Mouse (Mus musculus) liver, postnatal 0 days (tissue): ENCODE measurements around the gene D930007J09Rik. TPM values are rescaled to one million over a fixed set of nuclear protein-coding genes. Genes with fewer than 3 reads are reported as not detected.

Experiments
- ATAC-seq: fragments of 200-750 bp; cut with Nextera tagmentation; 2 replicates; pipeline ENCODE4 v1.8.0; 2017; ENCODE audit warnings: mild to moderate bottlenecking, moderate library complexity
- DNase-seq: peaks from one replicate; pipeline ENCODE4 v3.0.0-alpha.2; 2016
- H3K27ac ChIP-seq: fragments of 300-500 bp; sonication (generic); 2 replicates; pipeline ENCODE4 v1.5.1; 2014; ENCODE audit warnings: antibody characterized with exemption, moderate library complexity, mild to moderate bottlenecking, low read depth
- H3K27me3 ChIP-seq: fragments of 300-500 bp; sonication (generic); 2 replicates; pipeline ENCODE4 v1.6.1; 2014; ENCODE audit warnings: low read length, control low read depth, mixed read lengths; ENCODE audit not compliant: insufficient read depth
- H3K36me3 ChIP-seq: fragments of 300-500 bp; sonication (generic); replicated peaks from 2 replicates; pipeline ENCODE4 v1.6.1; 2014; ENCODE audit warnings: mild to moderate bottlenecking, control low read depth, low read length, moderate library complexity, mixed read lengths; ENCODE audit not compliant: insufficient read depth
- H3K4me1 ChIP-seq: fragments of 300-500 bp; sonication (generic); 2 replicates; pipeline ENCODE4 v1.6.1; 2014; ENCODE audit warnings: antibody characterized with exemption, mild to moderate bottlenecking, control low read depth; ENCODE audit not compliant: insufficient read depth
- H3K4me2 ChIP-seq: fragments of 300-500 bp; sonication (generic); 2 replicates; pipeline ENCODE4 v1.6.1; 2014; ENCODE audit warnings: low read depth, mild to moderate bottlenecking, low read length, moderate library complexity, mixed read lengths
- H3K4me3 ChIP-seq: fragments of 300-500 bp; sonication (generic); 2 replicates; pipeline ENCODE4 v1.5.1; 2014; ENCODE audit warnings: low read depth, low read length
- H3K9ac ChIP-seq: fragments of 300-500 bp; sonication (generic); replicated peaks from 2 replicates; pipeline ENCODE4 v1.6.1; 2014; ENCODE audit warnings: mild to moderate bottlenecking, moderate library complexity
- H3K9me3 ChIP-seq: fragments of 300-500 bp; sonication (generic); 2 replicates; pipeline ENCODE4 v1.6.1; 2016; ENCODE audit warnings: mild to moderate bottlenecking, control low read depth, low read length, mixed read lengths
- CTCF ChIP-seq: sonication (generic); IDR thresholded peaks from 2 replicates; pipeline ENCODE4 v1.5.1; 2016; ENCODE audit warnings: antibody characterized with exemption, low read depth
- EP300 ChIP-seq: IDR thresholded peaks from 2 replicates; pipeline ENCODE4 v1.6.1; 2016; ENCODE audit warnings: antibody characterized with exemption, low read depth, mild to moderate bottlenecking
- WGBS: fragments of 180-500 bp; shearing (Covaris S2); extraction: QIAGEN DNeasy Blood & Tissue Kit; methylation state at CpG from one replicate; pipeline ENCODE4 v1.1.7; 2014; ENCODE audit not compliant: insufficient replicate concordance; 5-methylcytosine and 5-hydroxymethylcytosine counted together
- polyA plus RNA-seq: library from polyadenylated mRNA; unstranded; fragments of >200 nt; fragmentation: Nextera tagmentation; extraction: Ambion mirVana; gene quantifications from 2 replicates; pipeline ENCODE4 v1.2.1, GENCODE M21; 2015

Gene D930007J09Rik
- polyA plus RNA-seq, 1 experiment from 2014 or later, result not detected

DNA sequence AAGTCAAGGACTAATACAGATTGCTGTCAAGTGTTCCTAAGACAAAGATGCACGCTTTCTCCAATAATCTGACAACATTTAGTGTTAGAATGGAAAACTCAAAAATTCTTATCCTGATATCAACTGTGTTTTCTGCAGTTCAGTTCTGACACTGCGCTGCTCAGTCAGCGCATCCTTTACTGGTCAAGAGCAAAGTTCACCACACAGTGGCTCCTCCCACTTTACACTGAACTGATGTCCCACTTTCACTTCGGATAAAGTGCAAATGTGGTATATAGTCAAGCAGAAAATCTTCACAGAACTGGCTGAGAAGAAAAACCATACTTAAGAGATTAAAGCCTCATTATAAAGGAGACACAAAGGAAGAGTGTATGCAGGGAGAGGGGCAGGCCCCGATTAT is 7.5 kb downstream of the D930007J09Rik start:
- no peak overlapping the region for H3K4me3 ChIP-seq
- WGBS, result 71% methylated on average over 5 of the region's 5 CpGs
- H3K4me1 ChIP-seq, result no peaks in the 10 kb centered on the region
- H3K27me3 ChIP-seq, result no peaks in the 10 kb centered on the region
- TF ChIP-seq CTCF (no peak), EP300 (no peak)
- no peak overlapping the region for H3K4me2 ChIP-seq
- no peak overlapping the region for H3K9ac ChIP-seq
- no peaks in the 10 kb centered on the region for H3K9me3 ChIP-seq
- H3K27ac ChIP-seq, result no peak overlapping the region
- ATAC-seq (peak; percentile 62), DNase-seq (no peak)
- H3K36me3 ChIP-seq, result no peaks in the 10 kb centered on the region

GRCm38 (mm10) chr13:32794619-32795018 is 8.0 kb downstream of the D930007J09Rik start:
- no peaks in the 10 kb centered on the region for H3K9me3 ChIP-seq
- no peak overlapping the region for H3K27ac ChIP-seq
- 66% methylated on average over 2 of the region's 2 CpGs for WGBS
- no peaks in the 10 kb centered on the region for H3K27me3 ChIP-seq
- H3K4me1 ChIP-seq, result no peaks in the 10 kb centered on the region
- 0 out of 2 replicates have a peak, but pooled peaks have one; percentile 21 for ATAC-seq
- no peak overlapping the region for H3K9ac ChIP-seq
- H3K4me3 ChIP-seq, result no peak overlapping the region
- H3K36me3 ChIP-seq, result no peaks in the 10 kb centered on the region
- TF ChIP-seq CTCF (no peak), EP300 (no peak)
- no peak overlapping the region for H3K4me2 ChIP-seq
- no peak for DNase-seq

GRCm38 (mm10) chr13:32789781-32790180 is 12.9 kb downstream of the D930007J09Rik start:
- Histone ChIP-seq H3K27ac (no peak overlapping the region), H3K9ac (no peak overlapping the region), H3K4me3 (no peak overlapping the region), H3K4me2 (no peak overlapping the region), H3K4me1 (no peaks in the 10 kb centered on the region), H3K9me3 (no peaks in the 10 kb centered on the region), H3K27me3 (no peaks in the 10 kb centered on the region), H3K36me3 (no peaks in the 10 kb centered on the region)
- ATAC-seq, result no peak
- no peak for DNase-seq
- TF ChIP-seq CTCF (no peak), EP300 (no peak)
- WGBS, result 70% methylated on average over 4 of the region's 4 CpGs

DNA sequence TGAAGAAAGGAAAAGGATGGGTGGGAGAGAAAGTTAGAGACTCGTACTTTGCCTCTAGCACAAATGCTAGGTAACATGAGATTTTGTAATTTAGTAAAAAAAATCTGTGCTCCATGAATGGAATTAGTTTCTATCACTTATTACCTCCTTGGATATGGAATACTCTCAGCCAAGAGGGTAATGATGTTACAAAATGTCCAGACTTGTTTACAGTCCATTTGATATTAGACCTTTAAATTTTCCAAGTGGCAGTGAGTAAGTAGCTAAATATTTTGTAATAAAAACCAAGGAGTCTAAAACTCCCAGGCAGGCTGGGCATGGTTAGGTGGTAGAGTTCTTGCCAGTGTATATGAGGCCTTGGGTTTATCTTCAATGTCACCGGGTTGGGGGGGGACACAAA is 15.1 kb downstream of the D930007J09Rik start:
- ATAC-seq (no peak), DNase-seq (no peak)
- no peak overlapping the region for H3K4me2 ChIP-seq
- no peak for TF ChIP-seq EP300
- TF ChIP-seq CTCF, result no peak
- no peaks in the 10 kb centered on the region for H3K27me3 ChIP-seq
- no peak overlapping the region for H3K9ac ChIP-seq
- H3K27ac ChIP-seq, result no peak overlapping the region
- no peaks in the 10 kb centered on the region for H3K9me3 ChIP-seq
- no peaks in the 10 kb centered on the region for H3K4me1 ChIP-seq
- WGBS, result 63% methylated on average over 2 of the region's 2 CpGs
- H3K4me3 ChIP-seq, result no peak overlapping the region
- no peaks in the 10 kb centered on the region for H3K36me3 ChIP-seq

GRCm38 (mm10) chr13:32783816-32784215 is 18.8 kb downstream of the D930007J09Rik start, which contains the start of gene Mylk4:
Mylk4 (minus strand) TSS chr13:32783954.
- Histone ChIP-seq H3K27me3 (no peaks in the 10 kb centered on the region), H3K4me3 (no peak within 1 kb of the TSS), H3K36me3 (no peaks in the 10 kb centered on the region), H3K9me3 (no peaks in the 10 kb centered on the region), H3K4me2 (no peak within 1 kb of the TSS), H3K9ac (no peak within 1 kb of the TSS), H3K27ac (no peak within 1 kb of the TSS), H3K4me1 (no peaks in the 10 kb centered on the region)
- TF ChIP-seq CTCF, result no peak
- no peak for TF ChIP-seq EP300
- DNase-seq, result no peak
- 68% methylated on average over 8 of the region's 8 CpGs for WGBS
- no peak for ATAC-seq

DNA sequence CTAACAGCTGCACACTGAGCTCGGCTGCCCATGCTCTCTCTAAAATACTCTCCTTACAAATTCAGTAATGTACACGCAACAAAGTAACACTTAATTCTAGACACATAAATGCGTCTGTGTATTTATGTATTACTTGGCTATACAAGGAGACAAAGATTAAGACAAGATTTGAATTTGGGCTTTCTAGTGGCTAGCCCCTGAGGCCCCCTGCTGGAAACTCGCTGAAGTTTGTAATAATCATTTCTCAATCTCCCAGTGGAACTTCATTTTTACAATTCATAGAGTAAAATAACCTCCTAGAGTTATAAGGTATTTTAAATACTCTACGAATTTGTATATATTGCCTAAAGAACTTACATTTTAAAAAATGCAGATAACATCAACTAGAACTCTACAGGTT is 19.6 kb downstream of the D930007J09Rik start:
- Histone ChIP-seq H3K4me2 (no peak overlapping the region), H3K4me3 (no peak overlapping the region), H3K36me3 (no peaks in the 10 kb centered on the region), H3K9me3 (no peaks in the 10 kb centered on the region), H3K27ac (no peak overlapping the region), H3K27me3 (no peaks in the 10 kb centered on the region), H3K4me1 (no peaks in the 10 kb centered on the region), H3K9ac (no peak overlapping the region)
- ATAC-seq, result no peak
- peak; percentile 40 for TF ChIP-seq CTCF
- TF ChIP-seq EP300, result no peak
- 59% methylated on average over 5 of the region's 5 CpGs for WGBS
- no peak for DNase-seq

DNA sequence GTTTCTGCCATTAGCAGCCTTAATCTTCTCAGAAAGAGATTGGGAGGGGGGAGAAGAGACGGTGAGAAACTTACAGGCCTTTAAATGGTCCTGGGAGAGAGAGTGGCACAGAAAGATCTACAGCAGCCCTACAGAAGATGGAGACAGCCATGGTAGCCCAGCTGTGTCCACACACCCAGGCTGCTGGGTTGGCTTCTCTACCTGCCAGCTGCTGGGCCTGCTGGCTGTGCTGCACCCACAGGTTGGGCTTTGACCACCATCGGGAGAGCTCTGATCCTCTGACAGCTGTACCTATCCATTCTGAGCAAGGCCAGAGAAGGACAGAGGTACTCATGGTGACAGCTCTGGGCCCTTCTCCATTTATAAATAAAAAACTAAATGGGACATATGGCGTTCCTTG is 23.8 kb downstream of the D930007J09Rik start:
- Histone ChIP-seq H3K9ac (no peak overlapping the region), H3K9me3 (no peaks in the 10 kb centered on the region), H3K4me2 (no peak overlapping the region), H3K4me3 (no peak overlapping the region), H3K36me3 (no peaks in the 10 kb centered on the region), H3K4me1 (no peaks in the 10 kb centered on the region), H3K27ac (no peak overlapping the region), H3K27me3 (no peaks in the 10 kb centered on the region)
- ATAC-seq, result no peak
- no peak for DNase-seq
- TF ChIP-seq CTCF (no peak), EP300 (no peak)
- 72% methylated on average over 3 of the region's 3 CpGs for WGBS
